Mouse (Mus musculus): ENCODE data around the gene Npc2. TPM values are rescaled to one million over a fixed set of nuclear protein-coding genes. Genes with fewer than 3 reads are reported as not detected.

The Npc2 gene
- polyA plus RNA-seq, 1 experiment, result 572 TPM

DNA sequence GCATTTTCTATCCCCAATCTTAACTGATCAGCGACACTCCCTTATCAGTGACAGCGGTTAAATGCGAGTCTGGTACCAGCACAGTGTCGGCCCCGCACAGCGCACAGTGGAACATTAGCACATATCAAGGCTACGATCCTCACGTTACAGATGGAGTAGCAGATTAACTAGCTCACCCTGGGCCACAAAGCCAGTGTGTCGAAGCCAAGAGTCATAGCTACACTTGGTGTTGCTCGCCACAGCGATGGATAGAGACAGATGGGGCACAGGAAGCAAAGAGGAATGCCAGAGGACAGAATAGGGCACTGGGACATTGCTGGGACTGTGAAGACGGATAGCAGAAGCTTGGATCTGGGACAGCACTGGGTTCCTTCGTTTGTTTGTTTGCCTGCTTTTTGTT is 34.4 kb upstream of the Npc2 start:
- no peaks in the 10 kb centered on the region; the same call in 1 of the 2 replicates for H3K4me1 ChIP-seq (ENCODE audit: control insufficient read depth, insufficient read depth, low read length)
- 59% methylated on average over 13 of the region's 13 CpGs for WGBS
- DNase-seq, result no peak
- H3K4me3 ChIP-seq (replicated peaks; ENCODE audit: extremely low read depth, low read depth, low read length), result no peak overlapping the region
- no peak for TF ChIP-seq POLR2A (IDR thresholded peaks at IDR 0.05; ENCODE audit: borderline replicate concordance, extremely low read depth, low read depth, low read length)
- no peak for TF ChIP-seq CTCF (IDR thresholded peaks at IDR 0.05; ENCODE audit: insufficient read depth, low read length)

DNA sequence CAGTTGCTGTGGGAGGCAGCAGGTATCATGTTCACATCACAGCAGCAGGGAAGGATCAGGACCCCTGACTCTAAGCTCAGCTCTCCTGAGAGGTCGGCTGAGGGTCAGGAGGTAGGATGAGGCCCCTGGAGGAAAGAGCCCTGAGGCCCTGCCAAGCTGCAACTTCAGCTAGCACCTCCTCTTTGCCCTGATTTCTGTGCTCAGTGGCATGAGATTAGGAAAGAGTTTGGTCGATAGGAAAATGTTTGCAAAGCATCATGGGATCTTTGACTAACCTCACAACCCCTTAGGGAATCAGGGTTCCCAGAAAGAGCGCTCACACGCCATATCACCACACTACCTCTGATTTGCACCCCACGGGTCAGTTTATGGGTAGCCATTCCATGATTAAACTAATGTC is 33.8 kb upstream of the Npc2 start:
- no peaks in the 10 kb centered on the region; the same call in 1 of the 2 replicates for H3K4me1 ChIP-seq (ENCODE audit: control insufficient read depth, insufficient read depth, low read length)
- WGBS, result 39% methylated on average over 5 of the region's 5 CpGs
- TF ChIP-seq CTCF (IDR thresholded peaks at IDR 0.05; ENCODE audit: insufficient read depth, low read length) (no peak), POLR2A (IDR thresholded peaks at IDR 0.05; ENCODE audit: borderline replicate concordance, extremely low read depth, low read depth, low read length) (no peak)
- H3K4me3 ChIP-seq (replicated peaks; ENCODE audit: extremely low read depth, low read depth, low read length), result no peak overlapping the region
- no peak for DNase-seq

DNA sequence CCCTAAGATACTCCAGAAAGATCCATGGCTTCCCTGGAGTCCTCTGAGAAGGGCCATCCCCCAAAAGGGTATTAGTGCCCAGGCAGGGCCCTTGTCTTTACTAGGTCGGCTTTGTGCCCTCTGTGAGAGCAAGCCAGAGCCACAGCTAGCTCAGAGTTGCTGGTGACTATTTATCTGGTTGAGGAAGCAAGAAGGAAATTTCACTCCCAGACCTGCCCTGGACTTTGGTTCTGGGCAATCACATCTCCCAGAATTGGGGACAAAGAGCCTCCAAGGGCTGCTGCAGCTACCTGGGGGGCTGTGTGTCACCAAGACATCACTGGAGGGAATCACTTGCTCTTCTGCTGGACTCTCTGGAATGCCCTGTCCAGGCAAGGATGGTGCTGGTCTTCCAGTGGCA is 33.1 kb upstream of the Npc2 start:
- no peak overlapping the region for H3K4me3 ChIP-seq (replicated peaks; ENCODE audit: extremely low read depth, low read depth, low read length)
- no peak for TF ChIP-seq CTCF (IDR thresholded peaks at IDR 0.05; ENCODE audit: insufficient read depth, low read length)
- TF ChIP-seq POLR2A (IDR thresholded peaks at IDR 0.05; ENCODE audit: borderline replicate concordance, extremely low read depth, low read depth, low read length), result no peak
- WGBS, result 67% methylated on average over 1 of the region's 1 CpGs
- H3K4me1 ChIP-seq (ENCODE audit: control insufficient read depth, insufficient read depth, low read length), result no peaks in the 10 kb centered on the region
- no peak for DNase-seq

- TF ChIP-seq CTCF (IDR thresholded peaks at IDR 0.05; ENCODE audit: insufficient read depth, low read length) (no peak), POLR2A (IDR thresholded peaks at IDR 0.05; ENCODE audit: borderline replicate concordance, extremely low read depth, low read depth, low read length) (peak; percentile 15; the same call in 1 of the 2 replicates)
- Histone ChIP-seq H3K4me1 (ENCODE audit: control insufficient read depth, insufficient read depth, low read length) (no peaks in the 10 kb centered on the region), H3K4me3 (replicated peaks; ENCODE audit: extremely low read depth, low read depth, low read length) (no peak overlapping the region)
- 62% methylated on average over 9 of the region's 9 CpGs for WGBS
- peak; percentile 81 for DNase-seq
These were observed 32.4 kb upstream of the Npc2 start for GRCm38 (mm10) chr12:84805228-84805842.

DNA sequence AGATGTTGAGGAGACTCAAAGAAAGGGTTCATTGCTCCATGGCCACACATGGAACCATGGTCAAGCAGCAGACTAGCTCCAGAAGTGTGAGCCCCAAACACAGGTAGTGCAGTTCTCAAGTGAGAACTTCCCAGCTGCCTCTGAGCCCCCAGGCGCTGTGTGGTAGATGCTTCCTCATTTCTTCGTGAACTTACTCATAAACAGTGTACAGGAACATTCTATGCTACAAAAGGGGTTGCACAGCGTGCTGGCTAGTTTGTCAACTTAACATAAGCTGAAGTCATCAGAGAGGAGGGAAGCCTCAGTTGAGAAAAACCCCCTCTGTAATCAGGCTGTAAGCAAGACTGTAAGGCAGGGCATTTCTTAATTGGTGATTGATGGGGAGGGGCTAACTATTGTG is 29.7 kb upstream of the Npc2 start:
- DNase-seq, result no peak
- WGBS, result 76% methylated on average over 3 of the region's 3 CpGs

GRCm38 (mm10) chr12:84801532-84802110 is 28.7 kb upstream of the Npc2 start:
- WGBS, result 68% methylated on average over 13 of the region's 13 CpGs

More for the DNA sequence above, 29.7 kb upstream of the Npc2 start:
- TF ChIP-seq POLR2A (IDR thresholded peaks at IDR 0.05; ENCODE audit: borderline replicate concordance, extremely low read depth, low read depth, low read length) (no peak), CTCF (IDR thresholded peaks at IDR 0.05; ENCODE audit: insufficient read depth, low read length) (no peak)
- Histone ChIP-seq H3K4me3 (replicated peaks; ENCODE audit: extremely low read depth, low read depth, low read length) (no peak overlapping the region), H3K4me1 (ENCODE audit: control insufficient read depth, insufficient read depth, low read length) (no peaks in the 10 kb centered on the region)

DNA sequence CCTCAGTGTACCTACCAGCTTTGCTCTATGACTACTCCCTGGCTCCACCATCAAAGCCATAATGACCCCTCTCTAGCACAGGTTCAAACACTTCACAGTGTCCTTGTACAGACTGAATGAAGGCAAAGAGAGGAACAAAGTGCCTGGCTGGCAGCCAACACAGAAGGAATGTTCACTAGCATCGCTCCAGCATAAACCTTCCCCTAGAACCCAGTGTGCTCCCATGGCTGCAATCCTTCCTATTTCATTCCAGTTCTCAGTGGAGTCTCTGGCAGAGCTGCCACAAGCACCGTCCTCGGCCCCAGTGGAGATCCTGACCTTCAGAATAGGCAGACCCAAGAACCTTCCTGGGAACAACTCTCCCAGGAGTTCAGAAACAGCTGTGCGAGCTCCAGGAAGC is 27.5 kb upstream of the Npc2 start:
- H3K4me1 ChIP-seq (ENCODE audit: control insufficient read depth, insufficient read depth, low read length), result no peaks in the 10 kb centered on the region
- WGBS, result 37% methylated on average over 4 of the region's 4 CpGs
- TF ChIP-seq POLR2A (IDR thresholded peaks at IDR 0.05; ENCODE audit: borderline replicate concordance, extremely low read depth, low read depth, low read length) (no peak), CTCF (IDR thresholded peaks at IDR 0.05; ENCODE audit: insufficient read depth, low read length) (no peak)
- no peak overlapping the region for H3K4me3 ChIP-seq (replicated peaks; ENCODE audit: extremely low read depth, low read depth, low read length)
- DNase-seq, result peak; percentile 56

More at GRCm38 (mm10) chr12:84801532-84802110, 28.7 kb upstream of the Npc2 start:
- DNase-seq, result no peak
- Histone ChIP-seq H3K4me1 (ENCODE audit: control insufficient read depth, insufficient read depth, low read length) (no peaks in the 10 kb centered on the region), H3K4me3 (replicated peaks; ENCODE audit: extremely low read depth, low read depth, low read length) (no peak overlapping the region)
- TF ChIP-seq POLR2A (IDR thresholded peaks at IDR 0.05; ENCODE audit: borderline replicate concordance, extremely low read depth, low read depth, low read length) (no peak), CTCF (IDR thresholded peaks at IDR 0.05; ENCODE audit: insufficient read depth, low read length) (no peak)

DNA sequence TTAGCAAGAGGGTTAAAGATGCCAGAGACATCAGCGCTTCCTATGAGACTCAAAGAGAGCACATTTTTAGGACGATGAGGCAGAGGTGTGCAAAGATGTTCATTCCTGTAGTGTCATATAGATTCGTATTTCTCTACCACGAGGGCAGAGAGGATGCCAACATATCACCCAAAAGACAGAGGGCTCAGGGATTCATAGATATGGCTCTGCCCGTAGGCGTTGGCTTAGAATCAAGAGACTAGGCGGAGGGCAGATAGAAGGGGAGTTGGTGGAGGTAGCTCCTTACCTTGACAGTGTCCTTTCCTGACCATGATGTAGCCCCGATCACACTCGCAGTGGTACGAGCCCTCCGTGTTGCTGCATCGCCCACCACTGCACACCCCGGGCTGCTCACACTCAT is 26.1 kb upstream of the Npc2 start:
- TF ChIP-seq CTCF (IDR thresholded peaks at IDR 0.05; ENCODE audit: insufficient read depth, low read length) (no peak), POLR2A (IDR thresholded peaks at IDR 0.05; ENCODE audit: borderline replicate concordance, extremely low read depth, low read depth, low read length) (no peak)
- no peak for DNase-seq
- H3K4me1 ChIP-seq (ENCODE audit: control insufficient read depth, insufficient read depth, low read length), result no peaks in the 10 kb centered on the region
- 94% methylated on average over 13 of the region's 13 CpGs for WGBS
- no peak overlapping the region for H3K4me3 ChIP-seq (replicated peaks; ENCODE audit: extremely low read depth, low read depth, low read length)

- DNase-seq, result no peak
- TF ChIP-seq CTCF (IDR thresholded peaks at IDR 0.05; ENCODE audit: insufficient read depth, low read length), result no peak
- WGBS, result 91% methylated on average over 8 of the region's 8 CpGs
These were observed 21.7 kb upstream of the Npc2 start for GRCm38 (mm10) chr12:84794647-84795046.

GRCm38 (mm10) chr12:84792629-84793028 is 19.7 kb upstream of the Npc2 start:
- no peak for DNase-seq
- Histone ChIP-seq H3K4me1 (ENCODE audit: control insufficient read depth, insufficient read depth, low read length) (no peaks in the 10 kb centered on the region), H3K4me3 (replicated peaks; ENCODE audit: extremely low read depth, low read depth, low read length) (no peak overlapping the region)
- WGBS, result 87% methylated on average over 4 of the region's 4 CpGs
- no peak for TF ChIP-seq POLR2A (IDR thresholded peaks at IDR 0.05; ENCODE audit: borderline replicate concordance, extremely low read depth, low read depth, low read length)
- no peak for TF ChIP-seq CTCF (IDR thresholded peaks at IDR 0.05; ENCODE audit: insufficient read depth, low read length)

More at GRCm38 (mm10) chr12:84794647-84795046, 21.7 kb upstream of the Npc2 start:
- no peaks in the 10 kb centered on the region for H3K4me1 ChIP-seq (ENCODE audit: control insufficient read depth, insufficient read depth, low read length)
- H3K4me3 ChIP-seq (replicated peaks; ENCODE audit: extremely low read depth, low read depth, low read length), result no peak overlapping the region

All from lung, adult 2 months (tissue).